In genomic region chr8:115788421-115788820, GRCm38 (mm10) we compare ENCODE assay signal across 21 mouse cellular contexts.
DNase-seq lines count a peak whose midpoint lies in the region; ATAC-seq and TF ChIP-seq lines count a peak whose summit lies in the region.
"Had no signal": no experiment of that assay in that cellular context is flagged by ENCODE, and none has a peak within 500 bp of the region (broad histone marks: within the 10 kb centered on the region; RNA-seq: fewer than 3 reads in every experiment).

No protein-coding gene starts in this region.

- no peak overlapping the region for H3K9ac ChIP-seq in hindbrain, embryonic 14.5 days
- H3K9ac ChIP-seq: embryonic facial prominence, embryonic 15.5 days; heart, embryonic 13.5 days; hindbrain, embryonic 15.5 days; liver, embryonic 13.5 days had no signal

- H3K4me2 ChIP-seq in hindbrain, embryonic 14.5 days (replicated peaks) = no peak overlapping the region
- H3K4me2 ChIP-seq: embryonic facial prominence, embryonic 15.5 days; heart, embryonic 13.5 days; hindbrain, embryonic 15.5 days; liver, embryonic 13.5 days had no signal

- H3K27me3 ChIP-seq in kidney, adult 2 months (replicated peaks; ENCODE audit: control insufficient read depth, insufficient read depth, low read length) = no peaks in the 10 kb centered on the region
- no peaks in the 10 kb centered on the region for H3K27me3 ChIP-seq in hindbrain, embryonic 14.5 days (ENCODE audit: control insufficient read depth, insufficient read depth, low read length)
- H3K27me3 ChIP-seq: embryonic facial prominence, embryonic 15.5 days; heart, embryonic 13.5 days; hindbrain, embryonic 15.5 days; liver, embryonic 13.5 days had no signal

- H3K4me1 ChIP-seq in kidney, adult 2 months (ENCODE audit: control insufficient read depth, insufficient read depth, low read length) = no peaks in the 10 kb centered on the region
- no peaks in the 10 kb centered on the region for H3K4me1 ChIP-seq in hindbrain, embryonic 14.5 days (replicated peaks; ENCODE audit: control insufficient read depth, insufficient read depth, low read length)
- H3K4me1 ChIP-seq: embryonic facial prominence, embryonic 15.5 days; heart, embryonic 13.5 days; hindbrain, embryonic 15.5 days; liver, embryonic 13.5 days; midbrain, embryonic 10.5 days had no signal

- H3K9me3 ChIP-seq in hindbrain, embryonic 14.5 days (ENCODE audit: control insufficient read depth, low read length) = no peaks in the 10 kb centered on the region
- H3K9me3 ChIP-seq: embryonic facial prominence, embryonic 15.5 days; heart, embryonic 13.5 days; hindbrain, embryonic 15.5 days; liver, embryonic 13.5 days; midbrain, embryonic 10.5 days had no signal

- TF ChIP-seq POLR2A in kidney, adult 2 months (IDR thresholded peaks at IDR 0.05; ENCODE audit: low read depth, low read length) = no peak

- no peak for ATAC-seq in inflammation-experienced regulatory T-cells, adult 6 months
- no peak for ATAC-seq in hindbrain, embryonic 14.5 days (ENCODE audit: low FRiP score)
- ATAC-seq: intestine, embryonic 16.5 days had no signal

- 76% methylated on average over 6 of the region's 6 CpGs for WGBS in kidney, adult 2 months
- 69% methylated on average over 6 of the region's 6 CpGs for WGBS in hindbrain, embryonic 14.5 days

- DNase-seq in kidney, adult 2 months = peak; percentile 41
- DNase-seq in kidney, postnatal 4 days = no peak
- DNase-seq in lung, postnatal 36 days = peak; percentile 55
- DNase-seq in lung, postnatal 10 days = no peak
- DNase-seq in adrenal gland, postnatal 14 days = peak; percentile 66
- peak; percentile 69 for DNase-seq in retina, embryonic 14.5 days (ENCODE audit: low spot score)
- no peak for DNase-seq in hindbrain, embryonic 14.5 days (ENCODE audit: low spot score)
- DNase-seq: B cell, adult 2 months; cerebellum, adult 9-10 months; heart, postnatal 36 days; kidney, postnatal 25 days; liver, embryonic 13.5 days; right cerebral cortex, adult 18-20 months; spleen, adult 18-20 months; thymus, postnatal 36 days had no signal

- no peaks in the 10 kb centered on the region for H3K36me3 ChIP-seq in kidney, adult 2 months (ENCODE audit: control insufficient read depth, insufficient read depth, low read length)
- H3K36me3 ChIP-seq in hindbrain, embryonic 14.5 days (replicated peaks; ENCODE audit: control insufficient read depth, insufficient read depth) = no peaks in the 10 kb centered on the region
- H3K36me3 ChIP-seq: embryonic facial prominence, embryonic 15.5 days; heart, embryonic 13.5 days; hindbrain, embryonic 15.5 days; liver, embryonic 13.5 days; midbrain, embryonic 10.5 days had no signal

- H3K27ac ChIP-seq in kidney, adult 2 months (ENCODE audit: insufficient read depth, low read depth, low read length) = no peak overlapping the region
- no peak overlapping the region for H3K27ac ChIP-seq in hindbrain, embryonic 14.5 days
- H3K27ac ChIP-seq: embryonic facial prominence, embryonic 15.5 days; heart, embryonic 13.5 days; hindbrain, embryonic 15.5 days; liver, embryonic 13.5 days; midbrain, embryonic 10.5 days had no signal

- TF ChIP-seq CTCF in kidney, adult 2 months (conservative IDR thresholded peaks at IDR 0.05; ENCODE audit: insufficient read depth, insufficient read length, low read depth, low read length) = no peak

- no peak overlapping the region for H3K4me3 ChIP-seq in kidney, adult 2 months (ENCODE audit: insufficient read depth, low read depth, low read length)
- no peak overlapping the region for H3K4me3 ChIP-seq in hindbrain, embryonic 14.5 days (replicated peaks; ENCODE audit: low read length)
- H3K4me3 ChIP-seq: embryonic facial prominence, embryonic 15.5 days; heart, embryonic 13.5 days; hindbrain, embryonic 15.5 days; liver, embryonic 13.5 days; midbrain, embryonic 10.5 days had no signal

Comparison
In these comparisons a context has a peak if more than half of its experiments do, and no peak if none do; other contexts are left out.
1. DNase-seq: peak in kidney, adult 2 months (single experiment), lung, postnatal 36 days (single experiment), adrenal gland, postnatal 14 days (single experiment) and retina, embryonic 14.5 days (single experiment); none in kidney, postnatal 4 days (0 of 2), lung, postnatal 10 days (single experiment) and hindbrain, embryonic 14.5 days (single experiment).